Mouse (Mus musculus) spleen, adult 2 months (tissue): ENCODE results near the gene Olfr804. TPM values are rescaled to one million over a fixed set of nuclear protein-coding genes. Genes with fewer than 3 reads are reported as not detected.

Experiments
- DNase-seq, 2 experiments: peaks; one replicate each; pipeline versions ENCODE4 v3.0.0 to v3.0.0-alpha.2; 2012 to 2021; ENCODE audit warnings: low spot score in 2 of 2, low read depth in 1 of 2
- H3K27ac ChIP-seq: fragments of 200-500 bp; 2 replicates; pipeline ENCODE4 v1.5.1; 2012; ENCODE audit warnings: low read length, inconsistent platforms; ENCODE audit not compliant: insufficient read depth
- H3K27me3 ChIP-seq: fragments of 200-500 bp; 2 replicates; pipeline ENCODE4 v1.6.1; 2012; ENCODE audit warnings: mild to moderate bottlenecking, moderate library complexity, low read length, inconsistent platforms; ENCODE audit not compliant: control insufficient read depth, insufficient read depth
- H3K36me3 ChIP-seq: fragments of 200-500 bp; 2 replicates; pipeline ENCODE4 v1.6.1; 2012; ENCODE audit warnings: mild to moderate bottlenecking, low read length, inconsistent platforms; ENCODE audit not compliant: control insufficient read depth, insufficient read depth
- H3K4me1 ChIP-seq: fragments of 200-500 bp; 2 replicates; pipeline ENCODE4 v1.6.1; 2011; ENCODE audit warnings: inconsistent platforms; ENCODE audit not compliant: control insufficient read depth, insufficient read depth, insufficient read length
- H3K4me3 ChIP-seq: fragments of 200-500 bp; 2 replicates; pipeline ENCODE4 v1.5.1; 2011; ENCODE audit warnings: mild to moderate bottlenecking, inconsistent platforms; ENCODE audit not compliant: insufficient read depth, insufficient read length; ENCODE audit errors: extremely low read depth
- CTCF ChIP-seq: fragments of 200-500 bp; IDR thresholded peaks from 2 replicates; pipeline ENCODE4 v1.5.1; 2011; ENCODE audit warnings: mild to moderate bottlenecking, inconsistent platforms; ENCODE audit not compliant: insufficient read depth, insufficient read length, insufficient replicate concordance; ENCODE audit errors: extremely low read depth
- POLR2A ChIP-seq: fragments of 200-500 bp; IDR thresholded peaks from 2 replicates; pipeline ENCODE4 v1.6.1; 2011; ENCODE audit warnings: low read depth, low read length, inconsistent platforms
- WGBS: fragments of 180-500 bp; shearing (Covaris S2); methylation state at CpG from one replicate; pipeline ENCODE4 v1.1.7; 2018; 5-methylcytosine and 5-hydroxymethylcytosine counted together
- polyA plus RNA-seq: library from polyadenylated mRNA; depleted of rRNA; stranded (reverse); fragments of >200 nt; gene quantifications from 2 replicates; pipeline ENCODE4 v1.2.3, GENCODE M21; 2012; rRNA removed

Gene Olfr804
- polyA plus RNA-seq: not detected in 2 replicates

DNA sequence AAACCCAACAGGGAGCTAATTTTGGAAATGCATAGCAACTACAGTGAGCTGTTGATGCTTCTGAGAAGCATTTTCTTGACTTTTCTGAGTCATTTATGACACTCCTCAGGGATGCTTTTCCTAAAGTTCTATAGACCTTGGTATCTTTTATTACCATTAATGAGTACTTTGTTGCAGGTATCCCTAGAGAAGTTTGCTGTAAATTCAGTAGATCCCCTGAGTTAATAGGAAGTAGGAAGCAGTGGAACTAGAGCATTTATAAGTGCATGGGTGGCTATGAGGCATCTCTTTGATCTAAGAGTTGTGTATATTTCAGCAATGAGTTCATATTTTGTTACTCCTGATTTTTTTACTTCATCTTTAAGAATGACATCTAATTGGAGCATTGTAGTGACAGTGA, at the start of gene Olfr804:
Gene Olfr804, plus strand, starts transcription at position 301 of the 400 bp plus-strand sequence.
- no peak for DNase-seq
- Histone ChIP-seq H3K27me3 (no peaks in the 10 kb centered on the region), H3K27ac (no peak within 1 kb of the TSS), H3K4me3 (no peak within 1 kb of the TSS), H3K36me3 (no peaks in the 10 kb centered on the region), H3K4me1 (no peaks in the 10 kb centered on the region)
- TF ChIP-seq CTCF (no peak), POLR2A (no peak)

DNA sequence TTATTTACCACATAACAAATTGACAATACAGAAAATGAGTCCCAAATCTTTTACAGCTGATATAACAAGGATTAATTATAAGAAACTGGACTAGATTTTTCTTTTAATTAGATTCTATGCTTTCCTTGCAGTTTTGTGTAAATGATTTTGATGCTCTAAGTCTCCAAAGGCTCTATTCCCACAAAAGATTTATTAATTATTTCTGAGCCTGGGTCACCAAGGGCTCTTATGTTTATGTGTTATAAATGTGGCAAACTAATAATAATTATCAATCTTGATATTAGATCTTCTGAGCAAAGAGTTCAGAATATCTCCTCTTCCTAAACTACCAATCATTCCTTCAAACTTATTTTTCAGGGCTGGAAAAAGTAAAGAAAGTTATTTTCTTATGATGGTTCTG, 45.6 kb upstream of the Olfr804 start, which contains the start of gene Olfr800:
Gene Olfr800, plus strand, starts transcription at position 301 of the 400 bp plus-strand sequence.
- H3K4me1 ChIP-seq: no peaks in the 10 kb centered on the region
- TF ChIP-seq CTCF: no peak
- TF ChIP-seq POLR2A: no peak
- H3K36me3 ChIP-seq: no peaks in the 10 kb centered on the region
- no peak for DNase-seq
- no peaks in the 10 kb centered on the region for H3K27me3 ChIP-seq
- H3K4me3 ChIP-seq: no peak within 1 kb of the TSS
- H3K27ac ChIP-seq: no peak within 1 kb of the TSS

DNA sequence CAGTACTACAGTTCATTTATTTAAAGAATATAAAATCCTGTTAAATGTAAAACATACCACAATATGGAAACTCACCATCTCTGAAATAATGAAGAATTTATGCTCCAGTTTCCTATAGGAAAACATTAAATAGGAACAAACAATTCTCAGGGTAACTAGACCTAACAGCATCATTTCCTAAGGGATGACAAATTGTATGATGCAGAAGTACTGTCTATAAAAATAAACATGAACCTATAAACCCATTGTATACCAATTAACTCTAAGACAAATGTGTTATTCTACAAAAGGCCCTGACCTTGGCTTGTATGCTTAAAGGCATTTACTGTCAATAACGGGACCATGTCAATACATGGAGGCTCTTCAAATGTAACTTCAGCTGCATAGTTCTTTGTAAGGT, 29.2 kb upstream of the Olfr804 start, which contains the start of gene Olfr801:
Gene Olfr801, minus strand, starts transcription at position 101 of the 400 bp plus-strand sequence.
- no peak within 1 kb of the TSS for H3K4me3 ChIP-seq
- 83% methylated on average over 1 of the region's 1 CpGs for WGBS
- no peaks in the 10 kb centered on the region for H3K36me3 ChIP-seq
- H3K27me3 ChIP-seq: no peaks in the 10 kb centered on the region
- TF ChIP-seq POLR2A (no peak), CTCF (no peak)
- no peak for DNase-seq
- H3K27ac ChIP-seq: no peak within 1 kb of the TSS
- no peaks in the 10 kb centered on the region for H3K4me1 ChIP-seq

DNA sequence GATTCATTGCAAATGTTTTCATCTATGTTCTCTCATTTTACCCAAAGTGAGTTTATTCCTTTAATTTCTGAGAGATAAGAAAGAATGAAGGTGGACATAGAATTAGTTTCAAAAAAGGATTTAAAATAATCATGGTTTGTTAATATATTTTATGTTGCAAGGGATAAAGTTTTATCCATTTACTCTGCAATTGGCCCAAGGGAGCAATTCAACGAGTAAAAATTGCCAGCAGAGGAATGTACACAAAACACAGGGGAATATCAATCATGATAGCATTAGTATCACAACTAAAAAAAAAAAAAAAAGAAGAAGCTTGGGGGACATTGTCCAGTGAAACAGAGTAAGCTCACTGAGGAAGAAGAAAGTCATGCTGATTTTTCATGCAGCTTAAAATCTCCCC, 14.9 kb upstream of the Olfr804 start, which contains the start of gene Olfr802:
Gene Olfr802, minus strand, starts transcription at position 101 of the 400 bp plus-strand sequence.
- 85% methylated on average over 1 of the region's 1 CpGs for WGBS
- Histone ChIP-seq H3K4me1 (no peaks in the 10 kb centered on the region), H3K4me3 (no peak within 1 kb of the TSS), H3K27ac (no peak within 1 kb of the TSS), H3K27me3 (no peaks in the 10 kb centered on the region), H3K36me3 (no peaks in the 10 kb centered on the region)
- no peak for TF ChIP-seq CTCF
- no peak for TF ChIP-seq POLR2A
- no peak for DNase-seq

DNA sequence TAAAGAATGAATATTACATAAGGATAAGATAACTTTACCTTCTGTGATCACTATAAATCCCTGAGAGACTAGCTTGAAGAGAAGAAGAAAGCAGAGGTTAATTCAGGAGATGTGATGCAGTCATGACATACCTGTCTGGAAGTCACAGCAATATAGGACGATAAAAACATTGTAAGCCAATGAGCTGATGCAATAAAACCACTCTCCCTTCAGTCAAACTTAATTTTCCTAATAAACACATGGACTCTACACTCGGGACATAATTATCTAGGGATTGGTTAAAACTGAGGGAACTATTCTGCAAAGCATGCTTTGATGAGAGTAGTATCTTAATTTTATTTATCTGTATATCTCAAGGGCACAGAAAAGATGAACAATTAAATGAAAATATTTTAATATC, 8.8 kb upstream of the Olfr804 start, which contains the start of gene Olfr803:
Gene Olfr803, minus strand, starts transcription at position 101 of the 400 bp plus-strand sequence.
- H3K27me3 ChIP-seq: no peaks in the 10 kb centered on the region
- H3K4me3 ChIP-seq: no peak within 1 kb of the TSS
- 82% methylated on average over 2 of the region's 2 CpGs for WGBS
- no peaks in the 10 kb centered on the region for H3K36me3 ChIP-seq
- TF ChIP-seq CTCF: no peak
- TF ChIP-seq POLR2A: no peak
- no peak for DNase-seq
- no peaks in the 10 kb centered on the region for H3K4me1 ChIP-seq
- H3K27ac ChIP-seq: no peak within 1 kb of the TSS

DNA sequence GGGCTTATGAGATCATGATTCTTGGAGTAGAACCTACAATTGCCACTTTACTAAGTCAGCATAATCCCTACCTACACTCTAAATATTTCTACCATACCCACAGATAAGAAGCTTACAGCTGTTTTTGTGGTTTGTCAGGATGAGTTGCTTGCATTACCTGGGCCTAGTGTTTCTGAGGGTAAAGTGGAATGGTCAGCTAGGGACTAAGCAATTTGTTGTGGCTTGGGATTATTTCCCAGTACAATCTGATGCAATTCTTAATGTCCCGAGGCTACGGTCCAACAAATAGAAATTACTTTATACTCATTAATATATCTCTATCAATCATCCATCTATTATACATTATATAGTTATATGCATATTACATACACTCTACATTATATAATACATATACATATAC, 26.3 kb downstream of the Olfr804 start, which contains the start of gene Olfr805:
Gene Olfr805, minus strand, starts transcription at position 101 of the 400 bp plus-strand sequence.
- no peaks in the 10 kb centered on the region for H3K4me1 ChIP-seq
- no peak for DNase-seq
- 93% methylated on average over 2 of the region's 2 CpGs for WGBS
- no peaks in the 10 kb centered on the region for H3K36me3 ChIP-seq
- H3K27ac ChIP-seq: no peak within 1 kb of the TSS
- H3K4me3 ChIP-seq: no peak within 1 kb of the TSS
- H3K27me3 ChIP-seq: no peaks in the 10 kb centered on the region
- no peak for TF ChIP-seq CTCF

DNA sequence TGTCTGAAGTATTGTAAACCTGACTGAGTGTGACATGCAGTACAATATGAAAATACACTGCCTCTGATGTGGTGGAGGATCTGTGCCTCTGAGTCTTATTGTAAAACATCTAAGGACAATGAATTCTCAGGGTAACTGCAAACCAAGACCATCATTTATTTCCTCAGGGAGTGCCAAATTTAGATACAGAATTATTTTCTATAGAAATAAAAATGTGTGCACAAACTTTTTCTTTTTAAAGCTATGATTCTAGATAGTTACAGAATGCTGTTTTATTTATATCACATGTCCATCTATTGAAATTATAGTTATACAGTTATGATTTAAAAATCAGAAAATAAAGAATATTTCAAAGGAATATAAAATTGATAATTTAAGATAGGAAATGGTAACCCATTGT, 38.8 kb downstream of the Olfr804 start, which contains the start of gene Olfr806:
Gene Olfr806, minus strand, starts transcription at position 101 of the 400 bp plus-strand sequence.
- Histone ChIP-seq H3K27me3 (no peaks in the 10 kb centered on the region), H3K4me1 (no peaks in the 10 kb centered on the region), H3K27ac (no peak within 1 kb of the TSS), H3K36me3 (no peaks in the 10 kb centered on the region), H3K4me3 (no peak within 1 kb of the TSS)
- DNase-seq: no peak
- TF ChIP-seq CTCF (no peak), POLR2A (no peak)
